Mouse (Mus musculus): ENCODE data around the gene Myh6. TPM values are rescaled to one million over a fixed set of nuclear protein-coding genes. Genes with fewer than 3 reads are reported as not detected.

Gene Myh6
- polyA plus RNA-seq, 1 experiment, result 1.4 TPM

- TF ChIP-seq POLR2A (IDR thresholded peaks at IDR 0.05; ENCODE audit: control insufficient read depth, low read depth, low read length), result no peak
- no peak for TF ChIP-seq CTCF (IDR thresholded peaks at IDR 0.05; ENCODE audit: control insufficient read depth, insufficient read depth, insufficient replicate concordance, low read depth, low read length)
- Histone ChIP-seq H3K4me1 (ENCODE audit: control insufficient read depth, insufficient read depth, low read length) (peaks cover 6% of the 10 kb centered on the region; the same call in 1 of the 2 replicates), H3K36me3 (ENCODE audit: control insufficient read depth, insufficient read depth, low read length) (no peaks in the 10 kb centered on the region), H3K27ac (ENCODE audit: control insufficient read depth, insufficient read depth, low read depth, low read length) (no peak overlapping the region), H3K27me3 (ENCODE audit: control insufficient read depth, insufficient read depth, low read length) (no peaks in the 10 kb centered on the region), H3K4me3 (ENCODE audit: control insufficient read depth, low read depth, low read length) (no peak overlapping the region)
These were observed 20.6 kb downstream of the Myh6 start for GRCm38 (mm10) chr14:54945975-54946704.

DNA sequence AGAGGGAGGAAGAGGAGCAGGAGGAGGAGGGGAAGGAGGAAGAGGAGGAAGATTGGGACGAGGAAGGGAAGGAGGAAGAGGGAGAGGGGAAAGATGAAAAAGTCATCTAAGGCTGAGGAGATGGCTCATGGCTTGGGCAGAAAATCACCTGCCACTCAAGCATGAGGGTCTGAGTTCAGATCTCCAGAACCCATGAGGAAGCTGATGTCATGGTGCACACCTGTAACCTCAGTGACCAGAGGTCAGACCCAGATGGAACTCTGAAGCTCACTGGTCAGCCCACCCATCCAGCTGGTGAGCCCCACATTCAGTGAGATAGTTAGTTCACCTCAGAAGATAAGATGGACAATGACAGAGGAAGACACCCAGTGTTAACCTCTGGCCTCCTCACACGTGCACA is 21.8 kb downstream of the Myh6 start:
- H3K4me1 ChIP-seq (ENCODE audit: control insufficient read depth, insufficient read depth, low read length), result peaks cover 1% of the 10 kb centered on the region; the same call in 1 of the 2 replicates
- H3K36me3 ChIP-seq (ENCODE audit: control insufficient read depth, insufficient read depth, low read length), result no peaks in the 10 kb centered on the region
- H3K4me3 ChIP-seq (ENCODE audit: control insufficient read depth, low read depth, low read length), result no peak overlapping the region
- no peaks in the 10 kb centered on the region for H3K27me3 ChIP-seq (ENCODE audit: control insufficient read depth, insufficient read depth, low read length)
- no peak overlapping the region for H3K27ac ChIP-seq (ENCODE audit: control insufficient read depth, insufficient read depth, low read depth, low read length)
- no peak for TF ChIP-seq CTCF (IDR thresholded peaks at IDR 0.05; ENCODE audit: control insufficient read depth, insufficient read depth, insufficient replicate concordance, low read depth, low read length)
- TF ChIP-seq POLR2A (IDR thresholded peaks at IDR 0.05; ENCODE audit: control insufficient read depth, low read depth, low read length), result no peak

- Histone ChIP-seq H3K4me1 (ENCODE audit: control insufficient read depth, insufficient read depth, low read length) (no peaks in the 10 kb centered on the region), H3K27me3 (ENCODE audit: control insufficient read depth, insufficient read depth, low read length) (no peaks in the 10 kb centered on the region), H3K27ac (ENCODE audit: control insufficient read depth, insufficient read depth, low read depth, low read length) (no peak overlapping the region), H3K36me3 (ENCODE audit: control insufficient read depth, insufficient read depth, low read length) (no peaks in the 10 kb centered on the region), H3K4me3 (ENCODE audit: control insufficient read depth, low read depth, low read length) (no peak overlapping the region)
- TF ChIP-seq POLR2A (IDR thresholded peaks at IDR 0.05; ENCODE audit: control insufficient read depth, low read depth, low read length), result no peak
- no peak for TF ChIP-seq CTCF (IDR thresholded peaks at IDR 0.05; ENCODE audit: control insufficient read depth, insufficient read depth, insufficient replicate concordance, low read depth, low read length)
These were observed 22.8 kb downstream of the Myh6 start for GRCm38 (mm10) chr14:54943971-54944370.

- no peaks in the 10 kb centered on the region for H3K27me3 ChIP-seq (ENCODE audit: control insufficient read depth, insufficient read depth, low read length)
These were observed 24.2 kb downstream of the Myh6 start for GRCm38 (mm10) chr14:54942479-54942878.

GRCm38 (mm10) chr14:54941024-54941978 is 25.4 kb downstream of the Myh6 start:
- H3K4me3 ChIP-seq (ENCODE audit: control insufficient read depth, low read depth, low read length), result no peak overlapping the region
- TF ChIP-seq CTCF (IDR thresholded peaks at IDR 0.05; ENCODE audit: control insufficient read depth, insufficient read depth, insufficient replicate concordance, low read depth, low read length), result no peak
- no peak for TF ChIP-seq POLR2A (IDR thresholded peaks at IDR 0.05; ENCODE audit: control insufficient read depth, low read depth, low read length)
- no peaks in the 10 kb centered on the region for H3K4me1 ChIP-seq (ENCODE audit: control insufficient read depth, insufficient read depth, low read length)
- no peaks in the 10 kb centered on the region for H3K36me3 ChIP-seq (ENCODE audit: control insufficient read depth, insufficient read depth, low read length)
- no peaks in the 10 kb centered on the region for H3K27me3 ChIP-seq (ENCODE audit: control insufficient read depth, insufficient read depth, low read length)
- no peak overlapping the region for H3K27ac ChIP-seq (ENCODE audit: control insufficient read depth, insufficient read depth, low read depth, low read length)

More at GRCm38 (mm10) chr14:54942479-54942878, 24.2 kb downstream of the Myh6 start:
- H3K36me3 ChIP-seq (ENCODE audit: control insufficient read depth, insufficient read depth, low read length), result no peaks in the 10 kb centered on the region
- H3K4me3 ChIP-seq (ENCODE audit: control insufficient read depth, low read depth, low read length), result no peak overlapping the region
- no peaks in the 10 kb centered on the region for H3K4me1 ChIP-seq (ENCODE audit: control insufficient read depth, insufficient read depth, low read length)
- TF ChIP-seq POLR2A (IDR thresholded peaks at IDR 0.05; ENCODE audit: control insufficient read depth, low read depth, low read length) (no peak), CTCF (IDR thresholded peaks at IDR 0.05; ENCODE audit: control insufficient read depth, insufficient read depth, insufficient replicate concordance, low read depth, low read length) (no peak)
- H3K27ac ChIP-seq (ENCODE audit: control insufficient read depth, insufficient read depth, low read depth, low read length), result no peak overlapping the region

- no peaks in the 10 kb centered on the region for H3K4me1 ChIP-seq (ENCODE audit: control insufficient read depth, insufficient read depth, low read length)
- no peaks in the 10 kb centered on the region for H3K27me3 ChIP-seq (ENCODE audit: control insufficient read depth, insufficient read depth, low read length)
- no peak overlapping the region for H3K4me3 ChIP-seq (ENCODE audit: control insufficient read depth, low read depth, low read length)
- TF ChIP-seq CTCF (IDR thresholded peaks at IDR 0.05; ENCODE audit: control insufficient read depth, insufficient read depth, insufficient replicate concordance, low read depth, low read length) (no peak), POLR2A (IDR thresholded peaks at IDR 0.05; ENCODE audit: control insufficient read depth, low read depth, low read length) (no peak)
- H3K27ac ChIP-seq (ENCODE audit: control insufficient read depth, insufficient read depth, low read depth, low read length), result no peak overlapping the region
- H3K36me3 ChIP-seq (ENCODE audit: control insufficient read depth, insufficient read depth, low read length), result no peaks in the 10 kb centered on the region
These were observed 26.6 kb downstream of the Myh6 start for GRCm38 (mm10) chr14:54940176-54940530.
